Mouse (Mus musculus): Measurements from ENCODE around the gene Gtf2ird2. TPM values are rescaled to one million over a fixed set of nuclear protein-coding genes. Genes with fewer than 3 reads are reported as not detected.

Gtf2ird2 gene
- polyA plus RNA-seq, 1 experiment = 13.6 TPM

GRCm38 (mm10) chr5:134233244-134233651 lies 49.4 kb downstream of the Gtf2ird2 start:
- Histone ChIP-seq H3K27me3 (ENCODE audit: control insufficient read depth, insufficient read depth, low read length) (no peaks in the 10 kb centered on the region), H3K4me3 (ENCODE audit: control insufficient read depth, low read depth, low read length) (no peak overlapping the region), H3K4me1 (ENCODE audit: control insufficient read depth, insufficient read depth, low read length) (peaks cover 3% of the 10 kb centered on the region; the same call in 1 of the 2 replicates), H3K36me3 (ENCODE audit: control insufficient read depth, insufficient read depth, low read length) (no peaks in the 10 kb centered on the region), H3K27ac (ENCODE audit: control insufficient read depth, insufficient read depth, low read depth, low read length) (no peak overlapping the region)
- TF ChIP-seq POLR2A (IDR thresholded peaks at IDR 0.05; ENCODE audit: control insufficient read depth, low read depth, low read length) (no peak), CTCF (IDR thresholded peaks at IDR 0.05; ENCODE audit: control insufficient read depth, insufficient read depth, insufficient replicate concordance, low read depth, low read length) (no peak)

- Histone ChIP-seq H3K27ac (ENCODE audit: control insufficient read depth, insufficient read depth, low read depth, low read length) (no peak overlapping the region), H3K36me3 (ENCODE audit: control insufficient read depth, insufficient read depth, low read length) (no peaks in the 10 kb centered on the region), H3K27me3 (ENCODE audit: control insufficient read depth, insufficient read depth, low read length) (no peaks in the 10 kb centered on the region), H3K4me1 (ENCODE audit: control insufficient read depth, insufficient read depth, low read length) (peaks cover 3% of the 10 kb centered on the region; the same call in 1 of the 2 replicates), H3K4me3 (ENCODE audit: control insufficient read depth, low read depth, low read length) (no peak overlapping the region)
- TF ChIP-seq POLR2A (IDR thresholded peaks at IDR 0.05; ENCODE audit: control insufficient read depth, low read depth, low read length) (no peak), CTCF (IDR thresholded peaks at IDR 0.05; ENCODE audit: control insufficient read depth, insufficient read depth, insufficient replicate concordance, low read depth, low read length) (no peak)
Observed at GRCm38 (mm10) chr5:134234205-134234604, 50.4 kb downstream of the Gtf2ird2 start.

GRCm38 (mm10) chr5:134235111-134235510 lies 51.3 kb downstream of the Gtf2ird2 start:
- no peaks in the 10 kb centered on the region for H3K36me3 ChIP-seq (ENCODE audit: control insufficient read depth, insufficient read depth, low read length)
- H3K27me3 ChIP-seq (ENCODE audit: control insufficient read depth, insufficient read depth, low read length) = no peaks in the 10 kb centered on the region
- H3K4me1 ChIP-seq (ENCODE audit: control insufficient read depth, insufficient read depth, low read length) = peaks cover 3% of the 10 kb centered on the region; the same call in 1 of the 2 replicates
- no peak overlapping the region for H3K27ac ChIP-seq (ENCODE audit: control insufficient read depth, insufficient read depth, low read depth, low read length)
- H3K4me3 ChIP-seq (ENCODE audit: control insufficient read depth, low read depth, low read length) = no peak overlapping the region
- TF ChIP-seq CTCF (IDR thresholded peaks at IDR 0.05; ENCODE audit: control insufficient read depth, insufficient read depth, insufficient replicate concordance, low read depth, low read length) (no peak), POLR2A (IDR thresholded peaks at IDR 0.05; ENCODE audit: control insufficient read depth, low read depth, low read length) (no peak)

GRCm38 (mm10) chr5:134236241-134236640 lies 52.4 kb downstream of the Gtf2ird2 start:
- H3K27ac ChIP-seq (ENCODE audit: control insufficient read depth, insufficient read depth, low read depth, low read length) = no peak overlapping the region

GRCm38 (mm10) chr5:134236796-134237195 lies 53.0 kb downstream of the Gtf2ird2 start:
- Histone ChIP-seq H3K27me3 (ENCODE audit: control insufficient read depth, insufficient read depth, low read length) (no peaks in the 10 kb centered on the region), H3K4me1 (ENCODE audit: control insufficient read depth, insufficient read depth, low read length) (peaks cover 3% of the 10 kb centered on the region; the same call in 1 of the 2 replicates), H3K4me3 (ENCODE audit: control insufficient read depth, low read depth, low read length) (no peak overlapping the region), H3K27ac (ENCODE audit: control insufficient read depth, insufficient read depth, low read depth, low read length) (no peak overlapping the region), H3K36me3 (ENCODE audit: control insufficient read depth, insufficient read depth, low read length) (no peaks in the 10 kb centered on the region; the same call in 1 of the 2 replicates)
- TF ChIP-seq POLR2A (IDR thresholded peaks at IDR 0.05; ENCODE audit: control insufficient read depth, low read depth, low read length) = no peak
- TF ChIP-seq CTCF (IDR thresholded peaks at IDR 0.05; ENCODE audit: control insufficient read depth, insufficient read depth, insufficient replicate concordance, low read depth, low read length) = no peak

More at GRCm38 (mm10) chr5:134236241-134236640, 52.4 kb downstream of the Gtf2ird2 start:
- TF ChIP-seq CTCF (IDR thresholded peaks at IDR 0.05; ENCODE audit: control insufficient read depth, insufficient read depth, insufficient replicate concordance, low read depth, low read length) = no peak
- no peak for TF ChIP-seq POLR2A (IDR thresholded peaks at IDR 0.05; ENCODE audit: control insufficient read depth, low read depth, low read length)
- peaks cover 3% of the 10 kb centered on the region; the same call in 1 of the 2 replicates for H3K4me1 ChIP-seq (ENCODE audit: control insufficient read depth, insufficient read depth, low read length)
- H3K4me3 ChIP-seq (ENCODE audit: control insufficient read depth, low read depth, low read length) = no peak overlapping the region
- H3K27me3 ChIP-seq (ENCODE audit: control insufficient read depth, insufficient read depth, low read length) = no peaks in the 10 kb centered on the region
- H3K36me3 ChIP-seq (ENCODE audit: control insufficient read depth, insufficient read depth, low read length) = no peaks in the 10 kb centered on the region

GRCm38 (mm10) chr5:134237508-134237907 lies 53.7 kb downstream of the Gtf2ird2 start:
- Histone ChIP-seq H3K27ac (ENCODE audit: control insufficient read depth, insufficient read depth, low read depth, low read length) (no peak overlapping the region), H3K4me3 (ENCODE audit: control insufficient read depth, low read depth, low read length) (no peak overlapping the region), H3K27me3 (ENCODE audit: control insufficient read depth, insufficient read depth, low read length) (no peaks in the 10 kb centered on the region), H3K36me3 (ENCODE audit: control insufficient read depth, insufficient read depth, low read length) (no peaks in the 10 kb centered on the region; the same call in 1 of the 2 replicates), H3K4me1 (ENCODE audit: control insufficient read depth, insufficient read depth, low read length) (no peaks in the 10 kb centered on the region; the same call in 1 of the 2 replicates)
- TF ChIP-seq POLR2A (IDR thresholded peaks at IDR 0.05; ENCODE audit: control insufficient read depth, low read depth, low read length) = no peak
- no peak for TF ChIP-seq CTCF (IDR thresholded peaks at IDR 0.05; ENCODE audit: control insufficient read depth, insufficient read depth, insufficient replicate concordance, low read depth, low read length)

- no peak overlapping the region for H3K27ac ChIP-seq (ENCODE audit: control insufficient read depth, insufficient read depth, low read depth, low read length)
- no peaks in the 10 kb centered on the region for H3K4me1 ChIP-seq (ENCODE audit: control insufficient read depth, insufficient read depth, low read length)
- no peak overlapping the region for H3K4me3 ChIP-seq (ENCODE audit: control insufficient read depth, low read depth, low read length)
- H3K36me3 ChIP-seq (ENCODE audit: control insufficient read depth, insufficient read depth, low read length) = no peaks in the 10 kb centered on the region; the same call in 1 of the 2 replicates
- no peaks in the 10 kb centered on the region for H3K27me3 ChIP-seq (ENCODE audit: control insufficient read depth, insufficient read depth, low read length)
- TF ChIP-seq POLR2A (IDR thresholded peaks at IDR 0.05; ENCODE audit: control insufficient read depth, low read depth, low read length) (no peak), CTCF (IDR thresholded peaks at IDR 0.05; ENCODE audit: control insufficient read depth, insufficient read depth, insufficient replicate concordance, low read depth, low read length) (no peak)
Observed at GRCm38 (mm10) chr5:134237936-134238760, 54.3 kb downstream of the Gtf2ird2 start.
